Mouse (Mus musculus): Measurements from ENCODE around the gene Fitm2. TPM values are rescaled to one million over a fixed set of nuclear protein-coding genes. Genes with fewer than 3 reads are reported as not detected.

Gene Fitm2
- polyA plus RNA-seq, 1 experiment from 2014 or later, result 16.3 TPM

- DNase-seq (ENCODE audit: low spot score) (peak; percentile 62), ATAC-seq (ENCODE audit: low FRiP score) (peak; percentile 50)
- Histone ChIP-seq H3K27me3 (ENCODE audit: control insufficient read depth, insufficient read depth, low read length) (no peaks in the 10 kb centered on the region), H3K4me1 (replicated peaks; ENCODE audit: control insufficient read depth, insufficient read depth, low read length) (peaks cover 28% of the 10 kb centered on the region), H3K9ac (peak overlapping the region; percentile 71), H3K36me3 (replicated peaks; ENCODE audit: control insufficient read depth, insufficient read depth) (no peaks in the 10 kb centered on the region; the same call in 1 of the 2 replicates), H3K4me2 (replicated peaks) (peak overlapping the region; percentile 71), H3K27ac (peak overlapping the region; percentile 82), H3K9me3 (ENCODE audit: control insufficient read depth, low read length) (no peaks in the 10 kb centered on the region), H3K4me3 (replicated peaks; ENCODE audit: low read length) (peak overlapping the region; percentile 56)
- WGBS, result 2% methylated on average over 30 of the region's 30 CpGs
These were observed 33.6 kb downstream of the Fitm2 start for GRCm38 (mm10) chr2:163438619-163439451.

GRCm38 (mm10) chr2:163438246-163438618, 34.2 kb downstream of the Fitm2 start, which contains the start of gene Gdap1l1:
Gene Gdap1l1 (plus strand): TSS chr2:163438476.
- H3K4me2 ChIP-seq (replicated peaks), result peak within 1 kb of the TSS; percentile 71
- H3K4me1 ChIP-seq (replicated peaks; ENCODE audit: control insufficient read depth, insufficient read depth, low read length), result peaks cover 28% of the 10 kb centered on the region
- DNase-seq (ENCODE audit: low spot score), result peak; percentile 73
- peak; percentile 84 for ATAC-seq (ENCODE audit: low FRiP score)
- H3K36me3 ChIP-seq (replicated peaks; ENCODE audit: control insufficient read depth, insufficient read depth), result no peaks in the 10 kb centered on the region; the same call in 1 of the 2 replicates
- H3K27ac ChIP-seq, result peak within 1 kb of the TSS; percentile 82
- peak within 1 kb of the TSS; percentile 56 for H3K4me3 ChIP-seq (replicated peaks; ENCODE audit: low read length)
- under 1% methylated on average over 17 of the region's 18 CpGs for WGBS
- no peaks in the 10 kb centered on the region for H3K27me3 ChIP-seq (ENCODE audit: control insufficient read depth, insufficient read depth, low read length)
- H3K9me3 ChIP-seq (ENCODE audit: control insufficient read depth, low read length), result no peaks in the 10 kb centered on the region
- H3K9ac ChIP-seq, result peak within 1 kb of the TSS; percentile 71

- H3K4me2 ChIP-seq (replicated peaks), result peak overlapping the region; percentile 71
- peak overlapping the region; percentile 56 for H3K4me3 ChIP-seq (replicated peaks; ENCODE audit: low read length)
- H3K9me3 ChIP-seq (ENCODE audit: control insufficient read depth, low read length), result no peaks in the 10 kb centered on the region
- H3K4me1 ChIP-seq (replicated peaks; ENCODE audit: control insufficient read depth, insufficient read depth, low read length), result peaks cover 28% of the 10 kb centered on the region
- H3K36me3 ChIP-seq (replicated peaks; ENCODE audit: control insufficient read depth, insufficient read depth), result no peaks in the 10 kb centered on the region; the same call in 1 of the 2 replicates
- peak overlapping the region; percentile 71 for H3K9ac ChIP-seq
- H3K27ac ChIP-seq, result peak overlapping the region; percentile 82
- no peak for DNase-seq (ENCODE audit: low spot score)
- 0 out of 2 replicates have a peak, but pooled peaks have one; percentile 6 for ATAC-seq (ENCODE audit: low FRiP score)
- 31% methylated on average over 4 of the region's 4 CpGs for WGBS
- H3K27me3 ChIP-seq (ENCODE audit: control insufficient read depth, insufficient read depth, low read length), result no peaks in the 10 kb centered on the region
These were observed 34.6 kb downstream of the Fitm2 start for GRCm38 (mm10) chr2:163437800-163438199.

- no peaks in the 10 kb centered on the region for H3K36me3 ChIP-seq (replicated peaks; ENCODE audit: control insufficient read depth, insufficient read depth)
- no peak overlapping the region for H3K4me3 ChIP-seq (replicated peaks; ENCODE audit: low read length)
- no peak overlapping the region for H3K4me2 ChIP-seq (replicated peaks)
- no peak for DNase-seq (ENCODE audit: low spot score)
- H3K9me3 ChIP-seq (ENCODE audit: control insufficient read depth, low read length), result no peaks in the 10 kb centered on the region
- H3K27me3 ChIP-seq (ENCODE audit: control insufficient read depth, insufficient read depth, low read length), result no peaks in the 10 kb centered on the region
- no peak overlapping the region for H3K27ac ChIP-seq
- WGBS, result 27% methylated on average over 4 of the region's 4 CpGs
- peaks cover 6% of the 10 kb centered on the region; the same call in 1 of the 2 replicates for H3K4me1 ChIP-seq (replicated peaks; ENCODE audit: control insufficient read depth, insufficient read depth, low read length)
- ATAC-seq (ENCODE audit: low FRiP score), result no peak
- H3K9ac ChIP-seq, result no peak overlapping the region
These were observed 38.5 kb downstream of the Fitm2 start for GRCm38 (mm10) chr2:163433971-163434370.

GRCm38 (mm10) chr2:163431289-163431688, 41.1 kb downstream of the Fitm2 start:
- H3K9ac ChIP-seq, result no peak overlapping the region
- no peak overlapping the region for H3K4me3 ChIP-seq (replicated peaks; ENCODE audit: low read length)
- ATAC-seq (ENCODE audit: low FRiP score) (no peak), DNase-seq (ENCODE audit: low spot score) (no peak)
- no peak overlapping the region for H3K27ac ChIP-seq
- no peak overlapping the region for H3K4me2 ChIP-seq (replicated peaks)
- H3K4me1 ChIP-seq (replicated peaks; ENCODE audit: control insufficient read depth, insufficient read depth, low read length), result no peaks in the 10 kb centered on the region
- no peaks in the 10 kb centered on the region for H3K9me3 ChIP-seq (ENCODE audit: control insufficient read depth, low read length)
- H3K27me3 ChIP-seq (ENCODE audit: control insufficient read depth, insufficient read depth, low read length), result no peaks in the 10 kb centered on the region
- WGBS, result 89% methylated on average over 9 of the region's 9 CpGs
- H3K36me3 ChIP-seq (replicated peaks; ENCODE audit: control insufficient read depth, insufficient read depth), result no peaks in the 10 kb centered on the region

GRCm38 (mm10) chr2:163428346-163429011, 44.0 kb downstream of the Fitm2 start:
- Histone ChIP-seq H3K4me2 (replicated peaks) (no peak overlapping the region), H3K9me3 (ENCODE audit: control insufficient read depth, low read length) (no peaks in the 10 kb centered on the region), H3K4me1 (replicated peaks; ENCODE audit: control insufficient read depth, insufficient read depth, low read length) (no peaks in the 10 kb centered on the region), H3K27ac (no peak overlapping the region), H3K27me3 (ENCODE audit: control insufficient read depth, insufficient read depth, low read length) (no peaks in the 10 kb centered on the region), H3K9ac (no peak overlapping the region), H3K4me3 (replicated peaks; ENCODE audit: low read length) (no peak overlapping the region), H3K36me3 (replicated peaks; ENCODE audit: control insufficient read depth, insufficient read depth) (peaks cover 1% of the 10 kb centered on the region)
- DNase-seq (ENCODE audit: low spot score) (no peak), ATAC-seq (ENCODE audit: low FRiP score) (no peak)
- WGBS, result 50% methylated on average over 4 of the region's 4 CpGs

- ATAC-seq (ENCODE audit: low FRiP score), result no peak
- no peak for DNase-seq (ENCODE audit: low spot score)
- 89% methylated on average over 6 of the region's 6 CpGs for WGBS
- Histone ChIP-seq H3K4me2 (replicated peaks) (no peak within 1 kb of the TSS), H3K9ac (no peak within 1 kb of the TSS), H3K9me3 (ENCODE audit: control insufficient read depth, low read length) (no peaks in the 10 kb centered on the region), H3K4me1 (replicated peaks; ENCODE audit: control insufficient read depth, insufficient read depth, low read length) (peaks cover 12% of the 10 kb centered on the region), H3K27ac (no peak within 1 kb of the TSS), H3K36me3 (replicated peaks; ENCODE audit: control insufficient read depth, insufficient read depth) (peaks cover 8% of the 10 kb centered on the region), H3K27me3 (ENCODE audit: control insufficient read depth, insufficient read depth, low read length) (no peaks in the 10 kb centered on the region), H3K4me3 (replicated peaks; ENCODE audit: low read length) (no peak within 1 kb of the TSS)
These were observed 47.8 kb downstream of the Fitm2 start, which contains the start of gene Oser1 for GRCm38 (mm10) chr2:163424597-163424996. Gene Oser1 (minus strand): TSS chr2:163424697.

GRCm38 (mm10) chr2:163422895-163423660, 49.4 kb downstream of the Fitm2 start:
- Histone ChIP-seq H3K4me3 (replicated peaks; ENCODE audit: low read length) (no peak overlapping the region), H3K9me3 (ENCODE audit: control insufficient read depth, low read length) (no peaks in the 10 kb centered on the region), H3K27ac (no peak overlapping the region), H3K36me3 (replicated peaks; ENCODE audit: control insufficient read depth, insufficient read depth) (peaks cover 8% of the 10 kb centered on the region), H3K4me1 (replicated peaks; ENCODE audit: control insufficient read depth, insufficient read depth, low read length) (peaks cover 18% of the 10 kb centered on the region), H3K9ac (no peak overlapping the region), H3K4me2 (replicated peaks) (no peak overlapping the region), H3K27me3 (ENCODE audit: control insufficient read depth, insufficient read depth, low read length) (no peaks in the 10 kb centered on the region)
- 86% methylated on average over 9 of the region's 9 CpGs for whole genome bisulfite sequencing
- no peak for ATAC-seq (ENCODE audit: low FRiP score)
- no peak for DNase-seq (ENCODE audit: low spot score)

All from hindbrain, embryonic 14.5 days (tissue).